Mouse (Mus musculus): ENCODE data around the gene Dbil5. TPM values are rescaled to one million over a fixed set of nuclear protein-coding genes. Genes with fewer than 3 reads are reported as not detected.
A peak's percentile ranks its signal among the peaks of the same experiment; 100 is the strongest.

Dbil5 gene
- 0.62 and 1.4 TPM in 2 replicates for polyA plus RNA-seq (2015; fragmentation: Nextera tagmentation; extraction: Ambion mirVana)

DNA sequence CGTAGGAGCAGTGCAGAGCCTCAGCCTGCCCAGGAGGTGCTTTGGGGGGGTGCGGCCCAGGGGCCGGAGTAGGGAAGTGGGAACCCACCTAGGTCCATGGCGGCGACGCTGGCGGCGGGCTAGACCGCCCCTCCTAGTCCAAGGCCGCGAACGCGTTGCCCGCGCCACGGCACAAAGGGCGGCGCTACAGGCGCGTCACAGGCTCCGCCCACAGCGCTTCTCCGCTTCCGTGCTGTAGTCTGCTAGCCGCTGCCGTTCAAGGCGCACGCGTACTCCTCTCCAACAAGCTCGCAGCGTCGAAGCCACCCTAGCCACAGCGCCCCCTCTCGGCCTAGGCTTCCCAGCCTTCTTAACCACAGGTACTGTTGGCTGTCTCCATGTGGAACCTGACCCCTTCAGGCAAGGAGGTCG, at the start of gene Dbil5, which contains the start of gene Gemin4:
TSS of gene Dbil5 (plus strand) at position 219 of the 411 bp plus-strand sequence.
TSS of gene Gemin4 (minus strand) at position 275 of the 411 bp plus-strand sequence.
- H3K27me3 ChIP-seq, result no peaks in the 10 kb centered on the region
- H3K9me3 ChIP-seq, result no peaks in the 10 kb centered on the region
- H3K36me3 ChIP-seq, result peaks cover 54% of the 10 kb centered on the region
- under 1% methylated on average over 35 of the region's 35 CpGs for WGBS
- H3K4me2 ChIP-seq, result peak within 1 kb of the TSS; percentile 77
- H3K4me1 ChIP-seq (replicated peaks), result peaks cover 13% of the 10 kb centered on the region
- peak within 1 kb of the TSS; percentile 89 for H3K9ac ChIP-seq
- H3K27ac ChIP-seq, result peak within 1 kb of the TSS; percentile 94
- H3K4me3 ChIP-seq, result peak within 1 kb of the TSS; percentile 76
- peak; percentile 98 for ATAC-seq (ENCODE audit: low FRiP score)

DNA sequence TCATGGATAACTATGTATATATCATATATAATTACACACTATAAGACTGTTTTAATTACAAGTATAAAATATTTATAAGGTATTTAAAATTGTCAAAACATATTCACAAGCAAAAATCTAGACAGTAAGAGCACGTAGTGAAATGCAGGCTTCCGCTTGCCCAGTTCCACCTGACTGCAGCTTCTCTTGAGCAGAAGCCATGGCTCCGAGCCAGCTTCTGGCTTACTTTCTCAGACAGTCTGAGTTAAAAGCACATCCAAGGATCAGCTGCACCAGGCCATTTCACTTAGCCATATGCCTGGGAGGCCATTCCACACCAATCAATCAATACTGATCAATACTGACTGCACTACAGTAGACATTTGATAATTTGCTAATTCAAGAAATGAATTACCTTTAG, 48.4 kb upstream of the Dbil5 start:
- H3K4me2 ChIP-seq, result no peak overlapping the region
- no peak for ATAC-seq (ENCODE audit: low FRiP score)
- H3K27me3 ChIP-seq, result no peaks in the 10 kb centered on the region
- H3K4me1 ChIP-seq (replicated peaks), result peaks cover 6% of the 10 kb centered on the region; the same call in 1 of the 2 replicates
- no peaks in the 10 kb centered on the region for H3K9me3 ChIP-seq
- H3K27ac ChIP-seq, result no peak overlapping the region
- no peak overlapping the region for H3K9ac ChIP-seq
- H3K4me3 ChIP-seq, result no peak overlapping the region
- WGBS, result 69% methylated on average over 3 of the region's 3 CpGs
- H3K36me3 ChIP-seq, result peaks cover 30% of the 10 kb centered on the region

DNA sequence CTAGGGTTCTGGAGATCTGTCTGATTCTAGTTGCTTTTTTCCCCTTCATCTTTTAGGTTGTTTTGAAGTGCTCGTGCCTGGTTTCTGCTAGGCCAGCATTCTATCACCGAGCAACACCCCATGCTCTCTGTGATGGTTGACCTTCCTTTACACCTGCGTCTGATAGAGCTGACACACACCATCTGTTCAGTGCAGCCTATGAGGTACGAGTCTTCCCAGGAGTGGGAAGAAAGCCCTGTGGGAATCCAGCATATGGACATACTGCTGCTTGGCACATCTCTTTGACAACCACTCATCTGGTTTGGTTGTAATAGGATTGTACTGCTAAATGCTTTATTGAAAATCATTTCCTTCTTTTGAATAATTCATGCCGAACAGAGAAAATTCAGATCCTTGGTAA, 47.2 kb upstream of the Dbil5 start:
- no peak for ATAC-seq (ENCODE audit: low FRiP score)
- H3K4me1 ChIP-seq (replicated peaks), result peaks cover 6% of the 10 kb centered on the region; the same call in 1 of the 2 replicates
- H3K27ac ChIP-seq, result no peak overlapping the region
- WGBS, result 46% methylated on average over 5 of the region's 5 CpGs
- H3K4me2 ChIP-seq, result no peak overlapping the region
- no peaks in the 10 kb centered on the region for H3K9me3 ChIP-seq
- no peak overlapping the region for H3K4me3 ChIP-seq
- H3K36me3 ChIP-seq, result peaks cover 26% of the 10 kb centered on the region
- no peak overlapping the region for H3K9ac ChIP-seq
- no peaks in the 10 kb centered on the region for H3K27me3 ChIP-seq

DNA sequence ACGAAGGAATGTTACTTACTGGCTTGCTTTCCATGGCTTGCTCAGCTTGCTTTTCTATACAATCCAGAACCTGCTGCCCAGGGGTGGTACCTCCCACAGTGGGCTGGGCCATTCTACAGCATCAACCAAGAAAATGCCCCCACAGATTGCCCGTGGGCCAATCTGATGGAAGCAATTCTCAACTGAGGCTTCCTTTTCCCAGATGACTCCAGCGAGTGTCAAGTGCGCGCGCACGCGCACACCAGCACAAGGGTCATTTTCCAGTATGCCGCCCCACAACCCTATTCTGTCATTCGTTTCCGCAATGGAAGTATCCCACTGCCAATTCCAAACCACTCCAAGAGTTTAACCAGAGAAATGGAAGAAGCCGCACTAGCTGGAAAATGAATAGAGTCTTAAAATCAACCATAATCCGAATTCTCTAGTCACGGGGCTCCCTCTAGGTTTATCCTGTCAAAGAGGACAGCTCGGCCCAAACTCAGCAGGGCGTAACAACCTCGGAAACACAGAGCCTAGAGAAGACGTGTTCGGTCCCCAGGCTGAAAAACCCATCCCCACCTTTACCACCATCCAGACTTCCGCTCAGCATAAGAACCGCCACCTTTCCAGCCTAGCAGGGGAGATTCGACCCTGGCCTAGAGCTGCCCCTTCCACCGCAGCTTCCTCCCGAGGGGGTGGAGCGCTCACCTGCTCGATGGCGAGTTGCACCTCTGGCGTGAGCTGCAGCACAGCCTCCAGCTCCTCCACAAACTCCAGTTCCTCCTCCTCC, 38.5 kb upstream of the Dbil5 start:
- peaks cover 20% of the 10 kb centered on the region for H3K4me1 ChIP-seq (replicated peaks)
- H3K27ac ChIP-seq, result peak overlapping the region; percentile 84
- peaks cover 12% of the 10 kb centered on the region for H3K36me3 ChIP-seq
- H3K9ac ChIP-seq, result peak overlapping the region; percentile 88
- H3K4me3 ChIP-seq, result peak overlapping the region; percentile 79
- H3K27me3 ChIP-seq, result no peaks in the 10 kb centered on the region
- ATAC-seq (ENCODE audit: low FRiP score), result peak; percentile 88
- peak overlapping the region; percentile 91 for H3K4me2 ChIP-seq
- 1% methylated on average over 28 of the region's 28 CpGs for WGBS
- no peaks in the 10 kb centered on the region for H3K9me3 ChIP-seq

DNA sequence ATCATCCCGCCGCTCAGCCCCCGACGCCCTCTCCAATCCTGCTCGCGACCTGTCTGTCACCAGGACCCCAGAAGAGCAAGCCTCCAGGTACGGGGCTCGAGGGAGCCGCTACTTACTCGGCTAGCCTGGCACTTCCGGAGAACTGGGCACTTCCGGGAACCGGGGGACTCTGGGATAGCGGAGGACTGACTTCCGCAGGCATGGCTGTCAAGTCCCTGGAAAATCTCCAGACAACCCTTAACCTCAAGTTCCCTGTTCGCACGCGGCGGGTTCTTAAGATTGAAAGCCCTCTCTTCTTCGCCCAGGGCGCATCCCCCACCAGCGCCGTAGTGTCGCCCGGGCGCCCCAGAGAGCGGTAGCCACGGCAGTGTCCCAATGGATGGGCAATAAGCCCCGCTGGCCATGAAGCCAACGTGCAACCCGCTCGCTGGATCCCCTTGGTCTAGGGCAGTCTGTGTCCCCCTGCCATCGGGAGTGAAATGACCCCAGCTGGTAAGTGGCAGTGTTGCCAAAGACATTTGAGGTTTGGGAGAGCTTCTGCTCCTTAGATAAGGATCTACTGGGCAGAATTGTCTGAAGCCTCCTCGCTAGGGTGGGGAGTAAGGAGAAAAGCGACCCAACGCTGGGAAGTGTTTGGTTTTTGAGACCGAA, 37.8 kb upstream of the Dbil5 start, which contains the start of the genes Vps53 and Fam57a:
TSS of gene Vps53 (minus strand) at position 153 of the 651 bp plus-strand sequence.
TSS of gene Fam57a (plus strand) at position 177 of the 651 bp plus-strand sequence.
- H3K4me2 ChIP-seq, result peak within 1 kb of the TSS; percentile 91
- H3K36me3 ChIP-seq, result peaks cover 7% of the 10 kb centered on the region; the same call in 1 of the 2 replicates
- peak within 1 kb of the TSS; percentile 79 for H3K4me3 ChIP-seq
- H3K4me1 ChIP-seq (replicated peaks), result peaks cover 20% of the 10 kb centered on the region
- under 1% methylated on average over 37 of the region's 37 CpGs for WGBS
- H3K9ac ChIP-seq, result peak within 1 kb of the TSS; percentile 88
- no peaks in the 10 kb centered on the region for H3K27me3 ChIP-seq
- peak; percentile 93 for ATAC-seq (ENCODE audit: low FRiP score)
- H3K27ac ChIP-seq, result peak within 1 kb of the TSS; percentile 84
- no peaks in the 10 kb centered on the region for H3K9me3 ChIP-seq

DNA sequence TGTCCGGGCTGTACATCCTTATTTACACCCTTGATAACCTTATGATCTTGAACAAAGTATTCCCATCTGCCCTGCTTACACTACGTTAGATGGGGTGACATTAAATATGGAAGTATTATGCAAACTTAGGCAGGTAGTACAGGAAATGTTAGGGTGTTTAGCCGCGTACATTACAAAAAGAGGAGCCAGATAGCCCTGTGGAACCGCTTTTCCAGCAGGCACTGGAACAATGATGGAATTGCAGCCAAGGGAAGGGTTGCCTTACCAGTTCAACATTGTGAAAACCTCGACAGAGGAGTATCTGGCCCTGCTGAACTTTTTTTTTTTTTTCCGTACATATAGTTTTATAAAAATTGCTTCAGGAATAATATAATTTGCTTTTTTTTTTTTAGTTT, 37.3 kb upstream of the Dbil5 start:
- H3K4me3 ChIP-seq, result peak overlapping the region; percentile 79
- no peaks in the 10 kb centered on the region for H3K27me3 ChIP-seq
- no peak for ATAC-seq (ENCODE audit: low FRiP score)
- peaks cover 6% of the 10 kb centered on the region; the same call in 1 of the 2 replicates for H3K36me3 ChIP-seq
- peak overlapping the region; percentile 91 for H3K4me2 ChIP-seq
- peaks cover 20% of the 10 kb centered on the region for H3K4me1 ChIP-seq (replicated peaks)
- peak overlapping the region; percentile 84 for H3K27ac ChIP-seq
- no peaks in the 10 kb centered on the region for H3K9me3 ChIP-seq
- WGBS, result 19% methylated on average over 7 of the region's 7 CpGs
- peak overlapping the region; percentile 88 for H3K9ac ChIP-seq

DNA sequence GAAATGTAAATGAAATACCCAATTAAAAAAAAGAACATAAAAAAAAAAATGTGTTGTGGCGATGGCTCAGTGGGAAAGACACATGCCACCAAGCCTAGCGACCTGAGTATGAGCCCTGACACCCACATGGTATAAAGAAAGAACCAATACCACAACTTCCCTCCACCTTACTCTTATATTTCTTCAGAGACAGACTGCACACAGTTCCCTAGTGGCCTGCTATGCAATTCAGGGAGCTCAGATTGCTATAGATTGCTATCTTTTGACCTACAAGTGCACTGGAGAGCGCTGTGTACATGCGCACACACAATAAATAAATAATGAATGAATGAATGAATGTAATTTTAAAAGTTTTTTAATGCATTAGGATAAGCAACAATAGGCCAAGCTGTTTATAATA, 33.7 kb upstream of the Dbil5 start:
- Histone ChIP-seq H3K4me2 (no peak overlapping the region), H3K9ac (no peak overlapping the region), H3K9me3 (no peaks in the 10 kb centered on the region), H3K36me3 (no peaks in the 10 kb centered on the region), H3K4me1 (replicated peaks) (peaks cover 7% of the 10 kb centered on the region), H3K27me3 (no peaks in the 10 kb centered on the region), H3K27ac (no peak overlapping the region), H3K4me3 (no peak overlapping the region)
- 83% methylated on average over 4 of the region's 4 CpGs for WGBS
- ATAC-seq (ENCODE audit: low FRiP score), result no peak

DNA sequence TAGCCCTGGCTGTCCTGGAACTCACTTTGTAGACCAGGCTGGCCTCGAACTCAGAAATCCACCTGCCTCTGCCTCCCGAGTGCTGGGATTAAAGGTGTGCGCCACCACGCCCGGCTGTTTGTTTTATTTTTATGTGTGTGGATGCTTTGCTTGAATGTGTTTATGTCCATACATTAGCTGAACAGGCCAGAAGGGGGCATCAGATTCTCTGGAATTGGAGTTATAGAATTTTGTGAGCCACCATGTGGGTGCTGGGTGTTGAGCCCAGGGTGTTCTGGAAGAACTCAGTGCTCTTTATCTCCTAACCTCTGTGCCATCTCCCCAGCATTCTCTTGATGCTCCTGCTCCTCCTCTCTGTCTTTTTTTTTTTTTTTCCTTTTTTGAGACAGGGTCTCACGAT, 30.5 kb upstream of the Dbil5 start:
- Histone ChIP-seq H3K27ac (no peak overlapping the region), H3K36me3 (no peaks in the 10 kb centered on the region), H3K4me1 (replicated peaks) (no peaks in the 10 kb centered on the region), H3K9ac (no peak overlapping the region), H3K9me3 (no peaks in the 10 kb centered on the region), H3K27me3 (no peaks in the 10 kb centered on the region), H3K4me2 (no peak overlapping the region), H3K4me3 (no peak overlapping the region)
- ATAC-seq (ENCODE audit: low FRiP score), result no peak
- 88% methylated on average over 6 of the region's 6 CpGs for WGBS

DNA sequence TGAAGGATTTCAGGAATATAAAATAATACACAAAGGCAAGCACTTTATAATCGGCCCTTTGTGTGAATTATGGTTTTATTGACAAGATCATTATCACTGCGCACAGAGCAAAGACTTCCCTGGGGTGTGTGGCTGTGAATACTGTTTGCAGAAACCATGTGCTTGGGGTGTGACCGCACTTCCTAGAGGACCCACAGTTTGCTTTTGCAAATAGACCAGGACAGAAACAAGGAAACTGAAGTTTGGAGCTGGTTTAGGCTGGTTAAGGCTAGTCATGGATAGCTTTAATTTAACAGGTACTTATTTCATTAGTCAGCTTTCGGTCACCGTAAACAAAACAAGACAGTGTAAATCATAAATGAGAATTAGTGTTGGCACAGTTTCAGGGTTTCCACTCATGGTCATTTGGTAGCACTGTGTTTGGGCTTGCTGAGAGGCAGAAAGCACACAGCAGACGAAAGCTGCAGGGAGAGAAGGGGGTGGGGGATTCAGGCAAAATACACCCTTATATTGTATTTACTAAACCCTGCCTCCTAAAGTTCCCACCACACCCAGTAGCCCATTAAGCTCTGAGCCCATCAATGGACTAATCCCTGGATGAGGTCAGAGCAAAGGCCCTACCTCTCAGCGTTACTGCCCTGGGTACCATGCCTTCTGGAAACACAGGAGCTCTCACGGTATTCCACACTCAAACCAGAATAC, 21.0 kb upstream of the Dbil5 start:
- no peak for ATAC-seq (ENCODE audit: low FRiP score)
- Histone ChIP-seq H3K4me2 (no peak overlapping the region), H3K4me3 (no peak overlapping the region), H3K9me3 (no peaks in the 10 kb centered on the region), H3K27me3 (peaks cover 9% of the 10 kb centered on the region; the same call in 1 of the 2 replicates), H3K4me1 (replicated peaks) (peaks cover 4% of the 10 kb centered on the region; the same call in 1 of the 2 replicates), H3K36me3 (no peaks in the 10 kb centered on the region), H3K9ac (no peak overlapping the region), H3K27ac (no peak overlapping the region)
- WGBS, result 71% methylated on average over 8 of the region's 8 CpGs

DNA sequence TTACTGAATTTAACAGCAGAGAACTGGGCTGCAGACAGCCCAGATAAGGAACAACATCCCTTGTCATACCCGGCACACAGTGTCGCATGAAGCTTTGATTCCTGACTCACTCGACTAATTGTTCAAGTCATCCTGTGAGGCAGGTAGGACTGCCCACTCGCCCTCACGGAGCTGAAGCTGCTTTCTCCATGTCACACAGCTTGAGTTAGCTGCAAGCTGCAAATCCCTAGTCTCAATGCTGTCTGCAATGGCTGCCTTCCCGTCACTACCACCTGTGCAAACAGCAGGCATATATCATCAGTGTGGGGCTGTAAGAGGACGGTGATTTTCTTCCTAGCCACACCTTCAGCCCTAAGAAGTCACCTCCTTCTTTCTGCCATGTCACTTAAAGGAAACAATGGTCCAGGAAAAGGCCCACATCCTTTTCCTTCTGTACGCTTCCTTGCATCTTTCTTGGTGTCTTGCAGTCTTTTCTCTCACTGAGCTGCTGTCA, 20.4 kb upstream of the Dbil5 start:
- Histone ChIP-seq H3K27me3 (peaks cover 9% of the 10 kb centered on the region; the same call in 1 of the 2 replicates), H3K9me3 (no peaks in the 10 kb centered on the region), H3K4me2 (no peak overlapping the region), H3K36me3 (no peaks in the 10 kb centered on the region), H3K9ac (0 out of 2 replicates have a peak overlapping the region, but pooled peaks have one; percentile 8), H3K4me1 (replicated peaks) (peaks cover 5% of the 10 kb centered on the region; the same call in 1 of the 2 replicates), H3K4me3 (no peak overlapping the region), H3K27ac (no peak overlapping the region)
- 67% methylated on average over 8 of the region's 8 CpGs for WGBS
- no peak for ATAC-seq (ENCODE audit: low FRiP score)

DNA sequence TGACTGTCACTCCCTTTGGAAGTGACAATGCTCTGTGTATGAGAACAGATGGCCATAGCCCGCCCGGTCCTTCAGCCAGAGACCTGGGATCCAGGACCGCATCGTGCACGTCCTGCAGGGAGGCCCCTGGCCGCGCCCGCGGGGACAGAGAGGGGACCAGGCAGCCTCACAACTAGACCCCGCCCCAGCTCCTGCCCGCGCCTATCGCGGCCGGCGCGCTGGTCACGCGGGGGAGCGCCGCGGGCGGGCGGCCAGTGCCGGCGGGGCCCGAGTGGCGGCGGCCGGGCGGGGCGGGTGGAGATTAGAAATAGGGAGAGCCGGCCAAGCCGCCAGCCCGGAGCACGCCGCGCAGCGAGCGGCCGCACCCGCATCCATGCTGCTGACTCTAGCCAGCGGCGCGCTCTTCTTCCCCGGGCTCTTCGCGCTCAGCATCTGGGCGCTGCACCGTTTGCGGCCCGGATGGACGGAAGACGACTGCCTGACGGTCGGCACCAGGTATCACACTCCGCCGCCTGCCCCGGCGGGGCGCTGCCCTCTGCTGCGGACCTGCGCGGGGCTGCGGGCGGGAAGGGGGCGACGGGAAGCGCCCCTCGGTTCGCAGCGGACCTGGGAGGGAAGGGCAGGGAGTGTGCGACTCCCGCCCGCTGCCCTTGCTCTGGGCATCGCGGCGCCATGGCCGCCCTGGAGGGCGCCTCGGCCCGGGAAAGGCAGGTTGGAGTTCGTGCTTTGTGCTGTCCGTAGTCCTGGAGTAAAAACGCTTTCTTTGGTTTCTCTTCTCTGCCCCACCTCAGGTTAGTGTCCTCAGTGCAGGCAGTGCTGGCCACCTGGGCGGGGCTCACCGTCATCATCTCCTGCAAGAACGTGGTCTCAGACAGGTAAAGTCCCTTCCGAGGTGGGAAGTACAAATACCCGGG, 15.4 kb upstream of the Dbil5 start:
- H3K36me3 ChIP-seq, result peaks cover 26% of the 10 kb centered on the region
- ATAC-seq (ENCODE audit: low FRiP score), result peak; percentile 98
- H3K27me3 ChIP-seq, result peaks cover 9% of the 10 kb centered on the region; the same call in 1 of the 2 replicates
- peak overlapping the region; percentile 84 for H3K4me2 ChIP-seq
- peak overlapping the region; percentile 96 for H3K9ac ChIP-seq
- H3K27ac ChIP-seq, result peak overlapping the region; percentile 91
- no peaks in the 10 kb centered on the region for H3K9me3 ChIP-seq
- peaks cover 22% of the 10 kb centered on the region for H3K4me1 ChIP-seq (replicated peaks)
- under 1% methylated on average over 86 of the region's 90 CpGs for WGBS
- peak overlapping the region; percentile 92 for H3K4me3 ChIP-seq

All from hindbrain, embryonic 13.5 days (tissue).